Mouse (Mus musculus) olfactory bulb, adult 2 months (tissue): ENCODE results near the gene Adgrg1.

Experiments
- CTCF ChIP-seq: fragments of 200-500 bp; IDR thresholded peaks from 2 replicates; pipeline ENCODE4 v1.5.1; 2012; ENCODE audit warnings: low read depth, mild to moderate bottlenecking, low read length, moderate library complexity; ENCODE audit not compliant: insufficient read depth
- POLR2A ChIP-seq: fragments of 200-500 bp; IDR thresholded peaks from 2 replicates; pipeline ENCODE4 v1.6.1; 2012; ENCODE audit warnings: mild to moderate bottlenecking, low read depth, low read length, moderate library complexity; ENCODE audit not compliant: insufficient read depth

GRCm38 (mm10) chr8:95058661-95059060, 84.1 kb downstream of the Adgrg1 start:
- TF ChIP-seq POLR2A, result no peak
- TF ChIP-seq CTCF, result no peak
